Mouse (Mus musculus) neural tube, embryonic 11.5 days (tissue): ENCODE results near the gene Stat3. TPM values are rescaled to one million over a fixed set of nuclear protein-coding genes. Genes with fewer than 3 reads are reported as not detected.
A peak's percentile ranks its signal among the peaks of the same experiment; 100 is the strongest.

Experiments
- ATAC-seq: fragments of 200-750 bp; cut with Nextera tagmentation; 2 replicates; pipeline ENCODE4 v1.8.0; 2017; ENCODE audit warnings: moderate number of reproducible peaks, mild to moderate bottlenecking, moderate TSS enrichment, moderate library complexity; ENCODE audit not compliant: insufficient read depth, low FRiP score, low TSS enrichment
- DNase-seq: peaks from one replicate; pipeline ENCODE4 v3.0.0-alpha.2; 2015; ENCODE audit warnings: low spot score
- H3K27ac ChIP-seq: fragments of 300-500 bp; sonication (generic); 2 replicates; pipeline ENCODE4 v1.5.1; 2014; ENCODE audit warnings: low read depth, mild to moderate bottlenecking, low read length
- H3K27me3 ChIP-seq: fragments of 300-500 bp; sonication (generic); 2 replicates; pipeline ENCODE4 v1.6.1; 2014; ENCODE audit warnings: mild to moderate bottlenecking, low read length, mixed read lengths; ENCODE audit not compliant: control insufficient read depth, insufficient read depth
- H3K36me3 ChIP-seq: fragments of 300-500 bp; sonication (generic); 2 replicates; pipeline ENCODE4 v1.6.1; 2014; ENCODE audit warnings: mild to moderate bottlenecking, low read length, moderate library complexity, mixed read lengths; ENCODE audit not compliant: control insufficient read depth, insufficient read depth
- H3K4me1 ChIP-seq: fragments of 300-500 bp; sonication (generic); 2 replicates; pipeline ENCODE4 v1.6.1; 2014; ENCODE audit warnings: low read length, mixed read lengths; ENCODE audit not compliant: control insufficient read depth, insufficient read depth
- H3K4me2 ChIP-seq: fragments of 300-500 bp; sonication (generic); 2 replicates; pipeline ENCODE4 v1.6.1; 2014; ENCODE audit warnings: low read depth, mild to moderate bottlenecking, moderate library complexity
- H3K4me3 ChIP-seq: fragments of 300-500 bp; sonication (generic); 2 replicates; pipeline ENCODE4 v1.5.1; 2014; ENCODE audit warnings: low read depth, low read length
- H3K9ac ChIP-seq: fragments of 300-500 bp; sonication (generic); 2 replicates; pipeline ENCODE4 v1.6.1; 2014; ENCODE audit warnings: mild to moderate bottlenecking, low read length
- H3K9me3 ChIP-seq: fragments of 300-500 bp; sonication (generic); 2 replicates; pipeline ENCODE4 v1.6.1; 2016; ENCODE audit warnings: low read length; ENCODE audit not compliant: control insufficient read depth
- WGBS: fragments of 180-500 bp; shearing (Covaris S2); extraction: QIAGEN DNeasy Blood & Tissue Kit; methylation state at CpG from one replicate; pipeline ENCODE4 v1.1.7; 2014; 5-methylcytosine and 5-hydroxymethylcytosine counted together
- polyA plus RNA-seq: library from polyadenylated mRNA; unstranded; fragments of >200 nt; fragmentation: Nextera tagmentation; extraction: Ambion mirVana; gene quantifications from 2 replicates; pipeline ENCODE4 v1.2.1, GENCODE M21; 2014

Stat3 gene
- polyA plus RNA-seq, 1 experiment from 2014 or later: 42.1 TPM

DNA sequence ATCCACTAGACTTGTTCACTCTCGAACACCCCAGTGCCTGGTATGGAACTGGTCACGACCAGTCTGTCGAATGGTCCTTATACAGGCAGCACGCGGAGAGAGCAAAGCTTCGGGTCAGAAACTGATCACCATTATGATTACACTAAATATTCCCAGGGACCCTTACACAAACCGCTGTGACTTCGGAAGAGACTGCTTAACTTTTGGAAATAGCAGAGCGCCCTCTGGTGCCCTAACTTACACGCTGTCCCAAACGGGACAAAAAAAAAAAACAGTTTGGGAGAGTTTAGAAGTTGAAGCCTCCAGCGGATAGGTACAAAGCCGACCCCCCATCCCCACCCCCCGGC lies 20.1 kb upstream of the Stat3 start:
- H3K4me1 ChIP-seq: peaks cover 5% of the 10 kb centered on the region
- 4% methylated on average over 14 of the region's 14 CpGs for whole genome bisulfite sequencing
- DNase-seq: peak; percentile 73
- H3K9ac ChIP-seq: no peak overlapping the region
- no peak overlapping the region for H3K27ac ChIP-seq
- H3K9me3 ChIP-seq: no peaks in the 10 kb centered on the region
- peak overlapping the region; percentile 15; the same call in 1 of the 2 replicates for H3K4me3 ChIP-seq
- no peak for ATAC-seq
- H3K36me3 ChIP-seq: no peaks in the 10 kb centered on the region
- peaks cover 22% of the 10 kb centered on the region for H3K27me3 ChIP-seq
- peak overlapping the region; percentile 33 for H3K4me2 ChIP-seq

DNA sequence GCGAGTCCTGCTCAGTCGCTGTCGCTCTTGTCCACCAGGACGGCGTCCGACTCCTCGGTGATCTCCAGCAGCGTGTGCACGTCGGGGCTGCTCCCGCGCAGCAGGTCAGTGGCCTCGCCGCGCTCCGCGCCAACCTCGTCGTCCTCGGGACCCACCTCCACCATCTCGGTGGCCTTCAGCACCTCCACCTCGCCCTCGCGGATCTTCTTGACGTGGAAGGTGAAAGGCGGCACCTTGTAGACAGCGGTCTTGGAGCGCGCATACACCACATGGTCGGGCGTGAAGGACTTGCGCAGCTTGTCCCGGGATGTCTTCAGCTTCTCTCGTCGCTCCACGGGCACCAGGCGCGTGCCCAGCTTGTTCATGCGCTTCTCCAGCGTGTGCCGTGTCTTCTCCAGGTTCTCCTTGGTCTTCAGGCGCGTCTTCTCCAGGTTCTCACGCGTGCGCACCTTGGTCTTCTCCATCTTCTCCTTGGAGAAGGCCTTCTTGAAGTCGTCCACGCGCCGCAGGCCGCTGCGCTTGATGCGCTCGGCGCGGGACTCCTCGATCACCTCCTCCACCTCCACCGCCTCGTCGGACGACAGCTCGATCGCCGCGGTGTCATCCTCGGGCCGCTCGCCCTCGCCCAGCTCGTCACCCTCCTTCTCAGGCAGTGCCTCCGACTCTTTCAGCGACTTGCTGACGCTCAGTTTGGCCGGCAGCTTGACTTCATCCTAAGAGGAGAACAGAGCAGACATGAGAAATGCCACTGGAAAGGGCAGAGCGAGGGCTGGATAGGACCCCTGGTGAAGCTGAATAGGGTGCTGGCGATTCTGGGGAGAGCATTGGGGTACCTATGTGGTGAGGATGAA lies 19.5 kb upstream of the Stat3 start:
- H3K27me3 ChIP-seq: peaks cover 22% of the 10 kb centered on the region
- no peak for ATAC-seq

DNA sequence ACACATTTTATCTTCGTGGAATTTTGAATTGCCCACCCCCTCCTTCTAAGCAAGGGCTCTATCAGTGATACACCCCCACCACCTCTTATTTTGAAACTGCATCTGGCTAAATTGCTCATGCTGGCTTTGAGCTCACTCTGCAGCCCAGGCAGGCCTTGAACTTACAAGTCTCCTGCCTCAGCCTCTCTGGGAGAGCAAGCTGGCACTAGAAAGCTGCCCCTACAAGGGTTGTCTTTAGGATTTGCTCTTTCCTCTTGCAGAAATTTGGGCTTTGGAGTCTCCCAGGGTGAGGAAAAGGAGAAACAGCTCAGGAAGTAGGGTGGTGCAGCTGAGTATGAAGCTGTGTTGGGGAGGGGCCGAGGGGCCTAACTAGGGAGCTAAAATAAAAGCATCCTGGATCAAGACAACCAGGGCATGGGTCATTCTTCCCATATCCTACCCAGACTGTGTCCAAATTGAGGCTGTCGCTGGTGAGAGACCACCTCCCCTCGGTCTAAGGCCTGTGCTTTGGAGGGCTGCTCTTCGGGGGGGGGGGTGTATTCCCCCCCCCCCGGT lies 18.7 kb upstream of the Stat3 start:
- Histone ChIP-seq H3K9ac (no peak overlapping the region), H3K4me1 (peaks cover 5% of the 10 kb centered on the region), H3K9me3 (no peaks in the 10 kb centered on the region), H3K4me3 (no peak overlapping the region), H3K27me3 (peaks cover 22% of the 10 kb centered on the region), H3K36me3 (no peaks in the 10 kb centered on the region), H3K4me2 (no peak overlapping the region), H3K27ac (no peak overlapping the region)
- WGBS: 45% methylated on average over 6 of the region's 6 CpGs
- ATAC-seq (no peak), DNase-seq (no peak)

More for the DNA sequence above, 19.5 kb upstream of the Stat3 start:
- Histone ChIP-seq H3K4me2 (peak overlapping the region; percentile 33), H3K27ac (no peak overlapping the region), H3K36me3 (no peaks in the 10 kb centered on the region), H3K4me3 (peak overlapping the region; percentile 15), H3K4me1 (peaks cover 5% of the 10 kb centered on the region), H3K9ac (no peak overlapping the region), H3K9me3 (no peaks in the 10 kb centered on the region)
- DNase-seq: no peak
- WGBS: 6% methylated on average over 73 of the region's 76 CpGs

DNA sequence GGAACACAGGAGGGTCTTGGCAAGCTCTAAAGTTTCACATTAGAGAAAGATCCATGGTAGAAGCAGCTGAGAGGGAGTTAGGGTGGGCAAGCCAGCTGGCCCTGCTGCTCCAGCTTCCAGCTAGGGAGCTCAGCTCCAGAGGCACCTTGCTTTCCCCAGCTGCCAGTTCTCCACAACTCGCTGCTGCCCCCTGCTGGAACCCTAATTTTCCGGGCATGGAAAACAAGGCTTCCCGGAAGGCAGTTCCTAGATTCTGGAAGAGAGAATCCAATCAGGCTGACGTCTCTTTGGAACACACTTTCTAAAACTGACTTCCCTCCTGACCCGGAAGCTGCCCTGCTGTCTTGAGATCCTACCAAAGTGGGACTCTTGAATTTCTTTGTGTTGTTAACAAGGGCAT lies 17.9 kb upstream of the Stat3 start:
- Histone ChIP-seq H3K36me3 (no peaks in the 10 kb centered on the region), H3K4me1 (peaks cover 5% of the 10 kb centered on the region), H3K4me3 (no peak overlapping the region), H3K4me2 (no peak overlapping the region), H3K27ac (no peak overlapping the region), H3K9ac (no peak overlapping the region), H3K27me3 (peaks cover 22% of the 10 kb centered on the region), H3K9me3 (no peaks in the 10 kb centered on the region)
- peak; percentile 89 for DNase-seq
- 5% methylated on average over 5 of the region's 5 CpGs for WGBS
- ATAC-seq: no peak

DNA sequence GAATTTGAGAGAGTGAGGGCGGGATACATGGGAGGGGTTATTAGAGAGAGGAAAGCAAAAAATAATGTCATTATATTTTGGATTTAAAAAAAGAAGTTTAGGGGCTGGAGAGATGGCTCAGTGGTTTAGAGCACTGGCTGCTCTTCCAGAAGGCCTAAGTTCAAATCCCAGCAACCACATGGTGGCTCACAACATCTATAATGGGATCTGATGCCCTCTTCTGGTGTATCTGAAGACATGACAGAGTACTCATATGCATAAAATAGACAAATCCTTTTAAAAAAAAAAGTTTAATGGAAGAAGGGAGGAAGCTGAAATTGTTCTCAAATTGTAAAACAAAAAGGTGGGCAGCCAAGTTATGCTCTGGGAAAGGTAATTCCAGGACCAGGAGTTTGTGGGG lies 10.2 kb upstream of the Stat3 start:
- Histone ChIP-seq H3K27me3 (no peaks in the 10 kb centered on the region), H3K9ac (no peak overlapping the region), H3K4me2 (no peak overlapping the region), H3K4me3 (no peak overlapping the region), H3K9me3 (no peaks in the 10 kb centered on the region), H3K27ac (no peak overlapping the region), H3K4me1 (no peaks in the 10 kb centered on the region), H3K36me3 (no peaks in the 10 kb centered on the region)
- DNase-seq: no peak
- no peak for ATAC-seq
- 93% methylated on average over 1 of the region's 1 CpGs for WGBS

DNA sequence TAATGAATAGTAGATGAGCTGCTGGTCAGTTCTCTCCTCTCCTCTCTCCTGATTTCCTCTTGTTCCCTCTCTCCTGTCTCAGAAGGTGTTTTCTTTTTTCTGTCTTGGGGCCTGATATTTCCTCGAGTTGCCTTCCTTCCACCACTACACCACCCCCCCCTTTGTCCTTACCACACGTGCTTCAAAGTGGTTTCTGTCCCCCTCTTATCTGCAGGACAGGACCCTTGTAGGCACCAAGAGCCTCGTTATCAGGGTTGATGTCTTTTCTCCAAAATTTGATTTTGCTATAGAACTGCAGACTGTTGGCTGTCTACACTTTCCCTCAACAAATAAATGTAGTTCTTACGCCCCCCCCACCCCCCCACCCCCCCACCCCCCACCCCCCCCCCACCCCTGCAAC lies 9.0 kb upstream of the Stat3 start:
- no peaks in the 10 kb centered on the region for H3K4me1 ChIP-seq
- H3K27ac ChIP-seq: no peak overlapping the region
- no peaks in the 10 kb centered on the region for H3K9me3 ChIP-seq
- H3K36me3 ChIP-seq: no peaks in the 10 kb centered on the region
- WGBS: 68% methylated on average over 4 of the region's 4 CpGs
- DNase-seq (no peak), ATAC-seq (no peak)
- H3K4me2 ChIP-seq: no peak overlapping the region
- no peaks in the 10 kb centered on the region for H3K27me3 ChIP-seq
- no peak overlapping the region for H3K4me3 ChIP-seq
- no peak overlapping the region for H3K9ac ChIP-seq

DNA sequence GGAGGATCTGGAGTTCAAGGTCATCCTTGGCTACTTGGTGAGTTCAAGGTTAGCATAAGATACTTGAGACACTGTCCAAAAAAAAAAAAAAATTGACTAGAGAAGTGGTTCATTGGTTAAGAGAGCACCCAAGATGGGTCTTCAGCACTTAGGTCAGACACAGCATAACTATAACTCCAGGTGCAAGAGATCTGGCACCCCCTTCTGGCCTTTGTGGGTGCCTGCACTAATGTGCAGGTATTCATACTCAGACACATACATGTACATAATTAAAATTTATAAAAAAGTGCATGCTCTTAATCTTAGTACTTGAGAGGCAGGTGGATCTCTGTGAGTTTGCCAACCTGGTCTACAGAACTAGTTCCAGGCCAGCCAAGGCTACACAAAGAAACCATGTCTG lies 8.2 kb upstream of the Stat3 start:
- Histone ChIP-seq H3K27ac (no peak overlapping the region), H3K27me3 (no peaks in the 10 kb centered on the region), H3K36me3 (no peaks in the 10 kb centered on the region), H3K9ac (no peak overlapping the region), H3K9me3 (no peaks in the 10 kb centered on the region), H3K4me3 (no peak overlapping the region), H3K4me1 (no peaks in the 10 kb centered on the region), H3K4me2 (no peak overlapping the region)
- no peak for DNase-seq
- no peak for ATAC-seq

DNA sequence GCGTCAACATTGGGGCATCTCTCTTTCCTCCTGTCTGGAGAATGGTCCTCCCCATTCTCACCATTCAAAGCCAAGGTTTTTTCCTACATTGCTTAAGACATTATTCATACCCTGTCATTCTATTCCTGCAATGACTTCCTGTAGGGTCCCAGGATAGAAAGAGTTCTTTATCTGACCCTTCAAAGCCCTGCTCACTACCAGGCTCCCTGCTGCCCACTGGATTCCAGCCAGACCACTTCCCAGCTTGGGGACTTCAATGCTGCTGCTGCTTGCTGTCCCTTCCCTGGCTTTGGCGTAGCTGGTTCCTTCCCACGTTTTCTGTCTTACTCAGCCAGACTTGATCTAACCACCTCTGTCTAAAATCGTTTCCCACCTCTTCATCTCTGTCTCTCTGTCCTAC lies 7.5 kb upstream of the Stat3 start:
- 49% methylated on average over 4 of the region's 4 CpGs for WGBS
- Histone ChIP-seq H3K4me2 (no peak overlapping the region), H3K9ac (no peak overlapping the region), H3K27ac (no peak overlapping the region), H3K36me3 (no peaks in the 10 kb centered on the region), H3K27me3 (no peaks in the 10 kb centered on the region), H3K9me3 (no peaks in the 10 kb centered on the region), H3K4me1 (no peaks in the 10 kb centered on the region), H3K4me3 (no peak overlapping the region)
- ATAC-seq (no peak), DNase-seq (no peak)

DNA sequence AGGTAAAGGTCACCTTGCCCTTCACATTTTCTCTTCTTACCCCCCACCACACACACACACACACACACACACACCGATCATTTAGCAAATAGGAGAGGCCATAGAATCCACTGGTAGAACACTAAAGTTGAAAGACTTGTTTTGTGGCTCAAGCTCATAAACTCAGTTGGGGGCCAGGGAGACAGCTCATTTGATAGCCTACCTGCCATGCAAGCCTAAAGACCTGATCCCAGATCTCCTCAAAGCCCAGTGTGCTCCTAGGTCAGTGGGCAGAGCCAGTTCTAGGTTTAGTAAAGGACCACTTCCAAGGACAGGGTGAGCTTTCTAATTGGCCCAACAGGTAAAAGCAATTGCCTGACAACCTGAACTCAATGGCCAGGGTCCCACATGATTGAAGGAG lies 3.0 kb upstream of the Stat3 start:
- WGBS: 54% methylated on average over 1 of the region's 1 CpGs
- H3K9me3 ChIP-seq: no peaks in the 10 kb centered on the region
- ATAC-seq: no peak
- no peaks in the 10 kb centered on the region for H3K27me3 ChIP-seq
- no peak overlapping the region for H3K27ac ChIP-seq
- no peaks in the 10 kb centered on the region for H3K36me3 ChIP-seq
- no peak overlapping the region for H3K4me3 ChIP-seq
- no peak for DNase-seq
- H3K4me1 ChIP-seq: peaks cover 2% of the 10 kb centered on the region; the same call in 1 of the 2 replicates
- no peak overlapping the region for H3K9ac ChIP-seq
- H3K4me2 ChIP-seq: no peak overlapping the region
